Mouse (Mus musculus) liver, embryonic 13.5 days (tissue): ENCODE results near the gene Arhgap18. TPM values are rescaled to one million over a fixed set of nuclear protein-coding genes. Genes with fewer than 3 reads are reported as not detected.

Source experiments
- ATAC-seq: fragments of 200-750 bp; cut with Nextera tagmentation; 2 replicates; pipeline ENCODE4 v1.8.0; 2017; ENCODE audit warnings: low read depth, mild to moderate bottlenecking, moderate number of reproducible peaks, moderate library complexity
- DNase-seq: peaks from one replicate; pipeline ENCODE4 v3.0.0; 2022
- H3K27ac ChIP-seq: fragments of 300-500 bp; sonication (generic); 2 replicates; pipeline ENCODE4 v1.5.1; 2015; ENCODE audit warnings: moderate library complexity, mild to moderate bottlenecking, inconsistent platforms
- H3K27me3 ChIP-seq: fragments of 300-500 bp; sonication (generic); 2 replicates; pipeline ENCODE4 v1.6.1; 2015; ENCODE audit warnings: mild to moderate bottlenecking, inconsistent platforms
- H3K36me3 ChIP-seq: fragments of 300-500 bp; sonication (generic); 2 replicates; pipeline ENCODE4 v1.6.1; 2015; ENCODE audit warnings: mild to moderate bottlenecking, inconsistent platforms
- H3K4me1 ChIP-seq: fragments of 300-500 bp; sonication (generic); replicated peaks from 2 replicates; pipeline ENCODE4 v1.6.1; 2015; ENCODE audit warnings: inconsistent platforms
- H3K4me2 ChIP-seq: fragments of 300-500 bp; sonication (generic); 2 replicates; pipeline ENCODE4 v1.6.1; 2015; ENCODE audit warnings: inconsistent platforms, mild to moderate bottlenecking, moderate library complexity
- H3K4me3 ChIP-seq: fragments of 300-500 bp; sonication (generic); replicated peaks from 2 replicates; pipeline ENCODE4 v1.5.1; 2015; ENCODE audit warnings: mild to moderate bottlenecking, inconsistent platforms
- H3K9ac ChIP-seq: fragments of 300-500 bp; sonication (generic); 2 replicates; pipeline ENCODE4 v1.6.1; 2015; ENCODE audit warnings: mild to moderate bottlenecking, inconsistent platforms
- H3K9me3 ChIP-seq: fragments of 300-500 bp; sonication (generic); replicated peaks from 2 replicates; pipeline ENCODE4 v1.6.1; 2016; ENCODE audit warnings: inconsistent platforms
- WGBS: fragments of 180-500 bp; shearing (Covaris S2); methylation state at CpG from one replicate; pipeline ENCODE4 v1.1.7; 2015; ENCODE audit not compliant: insufficient replicate concordance; 5-methylcytosine and 5-hydroxymethylcytosine counted together
- polyA plus RNA-seq: library from polyadenylated mRNA; unstranded; fragments of >200 nt; fragmentation: Nextera tagmentation; extraction: Ambion mirVana; gene quantifications from 2 replicates; pipeline ENCODE4 v1.2.1, GENCODE M21; 2015

The Arhgap18 gene
- polyA plus RNA-seq, 1 experiment from 2014 or later: 7.9 TPM

DNA sequence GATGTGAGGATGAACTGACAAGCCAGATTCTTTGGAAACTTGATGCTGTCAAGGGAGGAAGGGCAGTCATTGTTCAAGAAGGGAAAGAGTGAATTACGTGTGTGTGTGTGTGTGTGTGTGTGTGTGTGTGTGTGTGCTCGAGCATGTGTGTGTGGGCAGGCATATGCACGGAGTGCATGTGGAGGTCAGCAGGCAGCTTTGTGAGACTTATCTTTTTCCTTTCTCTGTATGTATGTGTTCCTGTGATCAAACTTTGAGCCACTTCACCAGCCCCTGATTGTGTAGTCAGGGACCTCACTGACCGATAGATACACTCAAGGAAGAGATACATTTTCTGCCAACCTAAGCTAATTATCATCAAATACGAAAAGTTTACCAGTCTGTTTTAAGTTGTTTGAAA lies 57.6 kb downstream of the Arhgap18 start:
- no peaks in the 10 kb centered on the region for H3K4me1 ChIP-seq
- H3K4me3 ChIP-seq: no peak overlapping the region
- WGBS: 53% methylated on average over 5 of the region's 5 CpGs
- H3K27me3 ChIP-seq: no peaks in the 10 kb centered on the region
- no peak overlapping the region for H3K9ac ChIP-seq
- H3K36me3 ChIP-seq: no peaks in the 10 kb centered on the region
- DNase-seq (no peak), ATAC-seq (no peak)
- H3K9me3 ChIP-seq: no peaks in the 10 kb centered on the region
- H3K4me2 ChIP-seq: no peak overlapping the region
- no peak overlapping the region for H3K27ac ChIP-seq

DNA sequence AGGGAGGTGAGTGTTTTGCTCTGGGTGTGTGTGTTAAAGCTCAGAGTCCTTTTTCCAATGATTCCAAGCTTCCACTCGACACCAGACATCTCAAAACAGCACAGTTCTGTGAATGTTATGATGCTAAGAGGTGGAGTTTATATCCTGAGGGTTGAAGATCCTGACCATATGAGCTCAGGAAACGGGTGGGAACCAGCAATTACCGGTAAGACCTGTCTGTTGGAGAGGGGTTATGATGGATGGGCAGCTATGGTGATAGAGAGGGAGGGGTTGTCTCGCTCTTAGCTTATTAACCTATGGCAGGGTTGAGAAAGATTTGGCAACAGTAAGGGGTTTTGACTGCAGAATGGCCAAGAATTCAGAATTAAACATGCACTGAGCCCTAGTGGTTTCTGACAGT lies 58.1 kb downstream of the Arhgap18 start:
- H3K27me3 ChIP-seq: no peaks in the 10 kb centered on the region
- H3K4me1 ChIP-seq: no peaks in the 10 kb centered on the region
- DNase-seq: no peak
- no peak overlapping the region for H3K4me2 ChIP-seq
- no peaks in the 10 kb centered on the region for H3K9me3 ChIP-seq
- H3K9ac ChIP-seq: no peak overlapping the region
- 39% methylated on average over 4 of the region's 4 CpGs for WGBS
- no peaks in the 10 kb centered on the region for H3K36me3 ChIP-seq
- H3K27ac ChIP-seq: no peak overlapping the region
- no peak for ATAC-seq
- no peak overlapping the region for H3K4me3 ChIP-seq

DNA sequence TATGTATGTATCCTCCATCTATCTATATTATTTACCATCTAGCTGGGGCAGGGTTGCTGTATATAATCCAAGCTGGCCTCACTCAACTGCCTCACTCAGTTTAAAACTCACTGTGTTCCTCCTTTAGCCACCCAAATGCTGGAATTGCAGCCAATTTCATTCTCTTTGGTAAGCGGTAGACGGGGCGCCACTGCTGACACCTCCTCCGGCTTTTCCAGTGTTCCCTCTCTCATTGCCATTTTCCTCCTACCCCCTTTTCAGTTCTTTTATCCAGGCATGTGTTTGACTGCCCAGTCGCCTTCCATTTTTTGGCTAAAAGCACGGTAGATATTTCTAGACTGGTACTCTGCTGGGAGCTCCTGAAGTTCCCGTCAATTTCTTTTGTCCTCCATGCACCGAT lies 62.4 kb downstream of the Arhgap18 start:
- no peak overlapping the region for H3K4me2 ChIP-seq
- no peak overlapping the region for H3K4me3 ChIP-seq
- no peaks in the 10 kb centered on the region for H3K9me3 ChIP-seq
- no peak overlapping the region for H3K27ac ChIP-seq
- H3K36me3 ChIP-seq: no peaks in the 10 kb centered on the region
- no peaks in the 10 kb centered on the region for H3K27me3 ChIP-seq
- no peaks in the 10 kb centered on the region for H3K4me1 ChIP-seq
- ATAC-seq: no peak
- WGBS: 82% methylated on average over 8 of the region's 8 CpGs
- DNase-seq: no peak
- H3K9ac ChIP-seq: no peak overlapping the region

DNA sequence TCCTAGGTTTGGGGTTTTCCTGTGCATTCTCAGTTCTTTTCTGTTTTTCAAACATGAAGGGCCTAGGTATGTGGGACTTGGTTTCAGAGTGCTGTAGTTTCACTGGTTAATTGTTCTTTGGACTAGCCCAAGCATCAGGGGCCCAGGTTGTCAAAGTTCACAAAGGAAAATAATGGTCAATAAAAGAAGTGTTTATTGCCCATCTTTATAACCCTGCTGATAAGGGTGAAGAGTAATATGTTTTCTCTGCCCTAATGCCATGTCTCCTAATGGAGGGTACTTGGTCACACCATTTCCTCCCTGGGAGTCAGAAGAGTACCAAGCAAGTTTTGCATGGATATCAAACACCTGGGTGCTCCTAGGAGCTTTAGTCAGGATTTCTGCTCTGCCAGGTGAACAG lies 67.1 kb downstream of the Arhgap18 start:
- DNase-seq (no peak), ATAC-seq (no peak)
- Histone ChIP-seq H3K4me1 (no peaks in the 10 kb centered on the region), H3K4me2 (no peak overlapping the region), H3K9ac (no peak overlapping the region), H3K27ac (no peak overlapping the region), H3K36me3 (no peaks in the 10 kb centered on the region), H3K9me3 (no peaks in the 10 kb centered on the region), H3K27me3 (no peaks in the 10 kb centered on the region), H3K4me3 (no peak overlapping the region)

DNA sequence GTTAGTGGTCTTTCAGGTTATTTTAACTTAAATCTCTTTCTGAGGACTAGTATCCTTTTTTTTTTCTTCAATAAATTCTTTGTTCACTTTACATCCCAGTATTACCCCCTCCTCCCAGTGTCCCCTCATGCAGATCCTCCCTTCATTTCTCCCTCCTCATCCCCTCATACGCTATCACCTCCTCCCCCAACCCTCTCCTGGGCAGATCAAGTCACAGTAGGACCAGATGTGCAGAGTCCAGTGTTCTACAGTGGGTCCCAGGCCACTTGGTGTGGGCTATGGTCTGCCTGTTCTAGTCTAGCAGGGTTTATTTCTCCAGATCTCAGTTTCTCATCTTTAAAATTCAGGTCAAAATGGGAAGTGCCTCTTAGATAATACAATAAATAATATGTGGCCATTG lies 67.7 kb downstream of the Arhgap18 start:
- H3K9ac ChIP-seq: no peak overlapping the region
- no peaks in the 10 kb centered on the region for H3K9me3 ChIP-seq
- WGBS: 73% methylated on average over 1 of the region's 1 CpGs
- no peaks in the 10 kb centered on the region for H3K36me3 ChIP-seq
- no peaks in the 10 kb centered on the region for H3K27me3 ChIP-seq
- DNase-seq (no peak), ATAC-seq (no peak)
- H3K27ac ChIP-seq: no peak overlapping the region
- 0 out of 2 replicates have a peak, but pooled peaks cover 2% of the 10 kb centered on the region for H3K4me1 ChIP-seq
- H3K4me2 ChIP-seq: no peak overlapping the region
- H3K4me3 ChIP-seq: no peak overlapping the region

DNA sequence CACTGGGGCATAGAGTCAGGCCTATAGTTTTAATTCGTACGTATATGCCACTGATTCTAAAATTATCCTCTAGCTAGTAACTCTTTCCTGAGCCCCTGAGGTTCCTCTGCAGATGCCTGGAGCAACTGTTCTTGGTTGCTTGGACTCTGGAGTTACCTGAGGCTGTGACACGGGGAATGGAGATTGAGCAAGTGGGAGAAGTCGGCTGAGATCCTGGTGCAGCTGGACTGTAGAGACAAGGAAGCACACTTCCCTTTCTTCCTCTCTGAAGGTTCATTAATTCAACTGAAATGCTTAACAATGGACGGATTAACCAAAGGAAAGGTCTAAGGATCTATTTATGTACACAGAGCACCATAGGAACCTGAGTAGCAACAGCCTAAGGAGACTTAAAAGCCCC lies 70.8 kb downstream of the Arhgap18 start:
- peaks cover 11% of the 10 kb centered on the region; the same call in 1 of the 2 replicates for H3K4me1 ChIP-seq

DNA sequence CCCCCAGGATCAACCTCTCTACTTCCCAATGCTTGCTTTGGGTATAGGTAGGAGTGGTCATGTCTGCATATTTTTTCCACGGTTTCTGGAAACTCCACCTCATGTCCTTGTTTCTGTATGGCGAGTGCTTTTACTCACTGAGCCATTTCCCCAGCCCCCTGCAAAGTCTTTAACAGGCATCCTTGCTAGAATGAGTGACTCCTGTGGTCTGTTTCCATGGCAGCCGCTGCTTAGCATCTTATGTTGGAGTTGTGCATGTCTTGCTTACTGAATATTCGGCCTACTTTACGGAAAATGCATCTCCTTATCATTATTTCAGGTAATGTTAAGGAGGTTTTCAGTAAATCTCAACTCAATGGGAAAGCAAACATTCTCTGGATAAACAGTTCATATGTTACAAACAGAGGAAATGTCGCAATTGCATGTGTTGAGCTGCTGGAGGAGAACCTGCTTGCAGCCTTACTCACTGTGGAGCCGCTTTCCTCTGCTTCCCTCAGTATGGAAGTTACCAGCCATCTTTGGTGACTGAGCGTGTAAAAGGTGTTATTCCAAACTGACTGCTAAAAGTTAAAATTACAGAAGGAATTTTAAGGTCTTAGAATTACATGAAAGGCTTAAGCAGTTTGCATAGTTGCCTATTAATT lies 72.1 kb downstream of the Arhgap18 start:
- no peak overlapping the region for H3K4me2 ChIP-seq
- no peak overlapping the region for H3K4me3 ChIP-seq
- ATAC-seq: no peak
- no peak for DNase-seq
- 69% methylated on average over 8 of the region's 8 CpGs for WGBS
- H3K9ac ChIP-seq: no peak overlapping the region
- peaks cover 11% of the 10 kb centered on the region; the same call in 1 of the 2 replicates for H3K4me1 ChIP-seq
- H3K36me3 ChIP-seq: no peaks in the 10 kb centered on the region
- H3K27me3 ChIP-seq: no peaks in the 10 kb centered on the region
- H3K27ac ChIP-seq: no peak overlapping the region
- H3K9me3 ChIP-seq: no peaks in the 10 kb centered on the region

More for the DNA sequence above, 70.8 kb downstream of the Arhgap18 start:
- no peaks in the 10 kb centered on the region for H3K36me3 ChIP-seq
- H3K9me3 ChIP-seq: no peaks in the 10 kb centered on the region
- H3K27me3 ChIP-seq: no peaks in the 10 kb centered on the region
- no peak overlapping the region for H3K9ac ChIP-seq
- no peak overlapping the region for H3K27ac ChIP-seq
- no peak overlapping the region for H3K4me3 ChIP-seq
- ATAC-seq: no peak
- 41% methylated on average over 5 of the region's 5 CpGs for WGBS
- no peak for DNase-seq
- no peak overlapping the region for H3K4me2 ChIP-seq

DNA sequence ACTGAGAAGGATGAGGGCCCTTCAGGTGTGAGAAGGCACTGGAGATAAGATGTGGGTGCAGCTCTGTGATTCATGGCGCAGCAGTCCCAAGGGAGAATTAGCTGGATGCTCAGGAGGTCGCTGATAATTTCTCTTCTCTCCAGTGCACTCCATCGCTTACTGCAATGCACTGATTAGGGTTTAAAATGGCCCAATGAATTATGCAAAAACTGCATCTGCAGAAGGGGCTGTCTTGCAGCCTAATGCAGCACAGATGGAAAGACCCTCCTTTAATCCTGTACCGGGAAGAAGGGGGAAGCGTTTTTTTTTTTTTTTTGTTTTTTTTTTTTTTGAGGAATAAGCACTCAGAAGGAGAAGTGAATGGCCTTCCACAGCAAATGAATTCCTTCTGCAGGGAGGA lies 74.1 kb downstream of the Arhgap18 start:
- 55% methylated on average over 5 of the region's 5 CpGs for WGBS
- Histone ChIP-seq H3K4me3 (no peak overlapping the region), H3K36me3 (no peaks in the 10 kb centered on the region), H3K27ac (no peak overlapping the region), H3K9ac (no peak overlapping the region), H3K4me1 (peaks cover 23% of the 10 kb centered on the region), H3K9me3 (no peaks in the 10 kb centered on the region), H3K4me2 (no peak overlapping the region), H3K27me3 (no peaks in the 10 kb centered on the region)
- ATAC-seq (no peak), DNase-seq (no peak)

DNA sequence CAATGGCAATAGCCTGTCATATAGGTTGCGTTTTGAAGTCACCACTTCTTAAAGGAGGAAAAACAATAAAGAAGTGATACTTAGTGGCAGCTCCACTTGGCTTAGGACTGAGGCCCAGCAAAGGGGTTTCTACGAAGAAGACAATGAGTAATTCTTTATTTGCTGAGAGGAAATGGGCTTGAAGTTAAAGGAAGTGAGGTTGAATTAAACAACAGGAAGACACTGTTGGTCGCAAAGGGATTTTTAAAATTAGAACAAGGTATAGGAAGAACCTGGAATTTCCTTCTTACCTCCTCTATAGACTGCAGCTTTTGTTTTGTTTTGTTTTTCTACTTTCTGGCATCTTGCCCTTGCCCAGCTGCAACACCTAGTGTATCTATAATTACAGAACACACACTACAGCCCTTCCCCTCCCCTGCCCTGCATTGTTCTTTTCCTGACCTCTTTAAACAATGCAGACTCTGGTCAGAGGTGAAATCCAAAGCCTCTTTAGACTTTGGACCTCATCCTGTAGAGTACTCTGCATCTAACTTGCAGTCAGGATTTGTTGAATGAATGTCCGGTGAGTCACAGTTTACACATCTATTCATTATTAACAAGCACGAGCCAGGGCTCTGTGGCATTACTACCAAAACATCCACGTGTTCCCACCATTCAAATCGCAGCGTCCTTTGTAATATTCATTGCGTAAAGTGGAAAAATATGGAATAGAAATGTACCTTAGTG lies 75.4 kb downstream of the Arhgap18 start:
- Histone ChIP-seq H3K27me3 (no peaks in the 10 kb centered on the region), H3K4me2 (no peak overlapping the region), H3K9me3 (no peaks in the 10 kb centered on the region), H3K9ac (no peak overlapping the region), H3K4me1 (peaks cover 29% of the 10 kb centered on the region), H3K36me3 (no peaks in the 10 kb centered on the region), H3K4me3 (no peak overlapping the region), H3K27ac (peak overlapping the region; percentile 20)
- ATAC-seq (peak; percentile 82), DNase-seq (no peak)
- WGBS: 38% methylated on average over 9 of the region's 9 CpGs

DNA sequence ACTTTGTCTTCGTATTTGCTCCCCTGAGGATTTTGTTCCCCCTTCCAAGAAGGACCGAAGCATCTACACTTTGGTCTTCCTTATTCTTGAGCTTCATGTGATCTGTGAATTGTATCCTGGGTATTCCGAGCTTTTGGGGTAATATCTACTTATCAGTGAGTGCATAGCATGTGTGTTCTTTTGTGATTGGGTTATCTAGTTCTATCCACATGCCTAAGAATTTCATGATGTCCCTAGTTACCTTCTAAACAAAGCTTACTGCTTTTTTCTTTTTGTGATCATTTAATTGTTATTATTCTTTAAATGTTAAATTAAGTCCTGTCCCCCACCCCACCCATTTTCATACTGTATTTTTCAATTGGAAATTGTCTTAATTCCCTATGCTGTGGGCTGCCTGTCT lies 78.8 kb downstream of the Arhgap18 start:
- ATAC-seq: no peak

DNA sequence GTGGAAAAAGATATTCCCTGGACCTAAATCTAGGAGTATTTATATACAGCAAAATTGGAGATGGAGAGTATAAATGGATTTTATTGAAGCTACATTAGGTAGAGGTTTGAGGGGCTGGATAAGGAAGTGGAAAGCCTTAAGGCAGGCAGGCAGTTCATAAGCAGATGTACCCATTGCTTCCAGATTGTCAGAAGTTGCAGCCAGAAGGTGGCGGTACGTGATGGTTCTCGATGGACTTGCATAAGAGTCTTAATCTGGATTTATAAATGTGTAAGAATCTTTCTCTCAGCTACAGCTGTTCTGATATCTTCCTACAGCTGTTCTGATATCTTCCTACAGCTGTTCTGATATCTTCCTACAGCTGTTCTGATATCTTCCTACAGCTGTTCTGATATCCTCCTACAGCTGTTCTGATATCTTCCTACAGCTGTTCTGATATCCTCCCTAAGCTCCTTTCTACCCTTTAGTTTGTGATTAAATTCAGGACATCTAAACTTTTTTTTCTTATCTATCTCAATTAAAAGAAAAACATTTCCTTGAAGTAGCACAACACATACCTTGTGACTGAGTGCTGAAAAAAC lies 79.5 kb downstream of the Arhgap18 start:
- H3K4me1 ChIP-seq: peaks cover 22% of the 10 kb centered on the region
- 65% methylated on average over 3 of the region's 3 CpGs for WGBS
- no peak overlapping the region for H3K4me2 ChIP-seq
- H3K9ac ChIP-seq: no peak overlapping the region
- H3K36me3 ChIP-seq: no peaks in the 10 kb centered on the region
- no peak overlapping the region for H3K27ac ChIP-seq
- no peak overlapping the region for H3K4me3 ChIP-seq
- DNase-seq (no peak), ATAC-seq (no peak)
- H3K27me3 ChIP-seq: no peaks in the 10 kb centered on the region
- no peaks in the 10 kb centered on the region for H3K9me3 ChIP-seq

More for the DNA sequence above, 78.8 kb downstream of the Arhgap18 start:
- Histone ChIP-seq H3K9ac (no peak overlapping the region), H3K27me3 (no peaks in the 10 kb centered on the region), H3K4me3 (no peak overlapping the region), H3K9me3 (no peaks in the 10 kb centered on the region), H3K4me2 (no peak overlapping the region), H3K4me1 (peaks cover 26% of the 10 kb centered on the region), H3K36me3 (no peaks in the 10 kb centered on the region), H3K27ac (no peak overlapping the region)
- no peak for DNase-seq
- 52% methylated on average over 3 of the region's 3 CpGs for WGBS

DNA sequence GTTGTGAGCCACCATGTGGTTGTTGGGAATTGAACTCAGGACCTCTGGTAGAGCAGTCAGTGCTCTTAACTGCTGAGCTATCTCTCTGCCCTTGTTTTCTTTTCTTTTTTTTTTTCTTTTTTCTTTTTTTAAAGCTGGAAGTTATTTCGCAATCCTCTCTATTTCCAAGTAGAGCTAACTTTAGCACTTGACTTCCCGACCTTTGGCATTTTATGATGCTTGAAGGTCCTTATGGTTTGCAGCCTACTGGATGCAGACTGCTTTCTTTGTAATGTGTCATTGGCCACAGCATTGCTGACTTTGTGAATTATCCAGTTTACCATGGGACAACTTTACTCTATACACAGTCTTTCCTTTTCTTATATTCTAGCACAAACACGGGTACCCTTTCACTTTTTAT lies 80.2 kb downstream of the Arhgap18 start:
- ATAC-seq: no peak
- Histone ChIP-seq H3K9ac (no peak overlapping the region), H3K4me1 (peaks cover 18% of the 10 kb centered on the region), H3K4me2 (no peak overlapping the region), H3K4me3 (no peak overlapping the region), H3K27ac (no peak overlapping the region), H3K9me3 (no peaks in the 10 kb centered on the region), H3K27me3 (no peaks in the 10 kb centered on the region), H3K36me3 (no peaks in the 10 kb centered on the region)
- WGBS: 57% methylated on average over 3 of the region's 3 CpGs
- DNase-seq: no peak
